In the genomic region with DNA sequence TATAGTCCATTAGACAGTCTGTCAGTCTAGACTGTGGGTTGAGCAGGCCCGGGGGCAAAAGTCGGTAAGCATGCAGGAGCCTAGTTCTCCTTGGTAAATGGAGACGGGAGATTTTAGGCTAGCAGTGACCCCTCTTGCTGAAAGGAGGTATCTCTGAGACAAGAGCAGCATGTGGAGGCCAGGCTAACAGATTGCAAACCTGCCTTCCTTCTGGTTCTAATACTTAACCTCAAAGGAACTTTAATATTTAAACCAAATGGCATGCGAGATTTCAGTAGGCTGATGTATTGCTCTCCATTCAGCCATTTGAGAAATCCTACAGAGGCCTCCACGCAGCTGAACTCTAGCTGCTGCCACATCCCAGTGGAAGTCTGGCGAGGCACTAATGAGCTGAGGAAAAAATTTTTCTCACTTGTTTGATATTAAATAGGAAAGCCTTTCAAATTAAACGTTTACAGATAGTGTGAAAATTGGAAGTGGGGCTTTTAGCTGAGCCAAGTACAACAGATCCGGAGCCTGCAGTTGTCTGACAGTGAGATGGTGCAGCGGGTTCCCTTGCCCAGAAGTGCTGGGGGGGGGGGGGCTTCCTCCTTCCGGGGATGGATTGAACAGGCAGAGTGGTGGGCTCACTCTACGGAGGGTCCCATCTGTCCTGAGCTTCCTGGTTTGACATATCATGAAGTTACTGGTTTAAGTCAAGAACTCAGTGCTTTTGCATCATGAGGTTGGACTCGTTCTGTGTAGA, we compare ENCODE assay signal across 13 mouse cellular contexts.
DNase-seq lines count a peak whose midpoint lies in the region; ATAC-seq lines count a peak whose summit lies in the region.
"Had no signal": no experiment of that assay in that cellular context is flagged by ENCODE, and none has a peak within 500 bp of the region (broad histone marks: within the 10 kb centered on the region; RNA-seq: fewer than 3 reads in every experiment).

No protein-coding gene starts in this region.

- peak; percentile 74; the same call in 1 of the 2 replicates for ATAC-seq in forebrain, embryonic 14.5 days
- ATAC-seq in embryonic facial prominence, embryonic 14.5 days (ENCODE audit: low read depth), result 0 out of 2 replicates have a peak, but pooled peaks have one; percentile 47
- peak; percentile 49 for ATAC-seq in midbrain, embryonic 15.5 days (replicated peaks)

- no peak overlapping the region for H3K4me2 ChIP-seq in forebrain, embryonic 14.5 days (ENCODE audit: low read length)
- no peak overlapping the region for H3K4me2 ChIP-seq in embryonic facial prominence, embryonic 14.5 days (ENCODE audit: low read depth, low read length)
- H3K4me2 ChIP-seq in midbrain, embryonic 15.5 days, result no peak overlapping the region
- H3K4me2 ChIP-seq: heart, embryonic 12.5 days; midbrain, embryonic 12.5 days had no signal

- no peaks in the 10 kb centered on the region for H3K27me3 ChIP-seq in forebrain, embryonic 14.5 days (replicated peaks; ENCODE audit: control insufficient read depth, insufficient read depth, low read length)
- no peaks in the 10 kb centered on the region for H3K27me3 ChIP-seq in forebrain, embryonic 10.5 days (ENCODE audit: poor library complexity, severe bottlenecking)
- H3K27me3 ChIP-seq in embryonic facial prominence, embryonic 14.5 days (replicated peaks; ENCODE audit: control insufficient read depth, insufficient read depth, low read length), result 0 out of 2 replicates have a peak, but pooled peaks cover 6% of the 10 kb centered on the region
- H3K27me3 ChIP-seq in midbrain, embryonic 15.5 days (replicated peaks), result no peaks in the 10 kb centered on the region
- H3K27me3 ChIP-seq: heart, embryonic 12.5 days; midbrain, embryonic 12.5 days had no signal

- no peak overlapping the region for H3K27ac ChIP-seq in forebrain, embryonic 14.5 days (ENCODE audit: low read depth, low read length)
- H3K27ac ChIP-seq in forebrain, embryonic 10.5 days, result no peak overlapping the region
- no peak overlapping the region for H3K27ac ChIP-seq in embryonic facial prominence, embryonic 14.5 days (replicated peaks; ENCODE audit: low read depth, low read length)
- no peak overlapping the region for H3K27ac ChIP-seq in midbrain, embryonic 15.5 days
- H3K27ac ChIP-seq: midbrain, embryonic 12.5 days had no signal

- no peaks in the 10 kb centered on the region for H3K9me3 ChIP-seq in forebrain, embryonic 14.5 days (replicated peaks; ENCODE audit: control insufficient read depth, low read length)
- no peaks in the 10 kb centered on the region for H3K9me3 ChIP-seq in forebrain, embryonic 10.5 days
- H3K9me3 ChIP-seq in embryonic facial prominence, embryonic 14.5 days (ENCODE audit: control insufficient read depth, low read length), result no peaks in the 10 kb centered on the region
- H3K9me3 ChIP-seq in midbrain, embryonic 15.5 days, result no peaks in the 10 kb centered on the region
- H3K9me3 ChIP-seq: heart, embryonic 12.5 days; midbrain, embryonic 12.5 days had no signal

- H3K36me3 ChIP-seq in forebrain, embryonic 14.5 days (ENCODE audit: control insufficient read depth, insufficient read depth, low read length), result no peaks in the 10 kb centered on the region
- no peaks in the 10 kb centered on the region for H3K36me3 ChIP-seq in forebrain, embryonic 10.5 days (replicated peaks)
- no peaks in the 10 kb centered on the region for H3K36me3 ChIP-seq in embryonic facial prominence, embryonic 14.5 days (ENCODE audit: control insufficient read depth, insufficient read depth, low read length)
- no peaks in the 10 kb centered on the region for H3K36me3 ChIP-seq in midbrain, embryonic 15.5 days (replicated peaks)
- H3K36me3 ChIP-seq: heart, embryonic 12.5 days; midbrain, embryonic 12.5 days had no signal

- H3K4me3 ChIP-seq in forebrain, embryonic 14.5 days (ENCODE audit: low read depth, low read length), result no peak overlapping the region
- H3K4me3 ChIP-seq in forebrain, embryonic 10.5 days, result no peak overlapping the region
- no peak overlapping the region for H3K4me3 ChIP-seq in embryonic facial prominence, embryonic 14.5 days (ENCODE audit: low read depth, low read length)
- no peak overlapping the region for H3K4me3 ChIP-seq in midbrain, embryonic 15.5 days
- H3K4me3 ChIP-seq: heart, embryonic 12.5 days; midbrain, embryonic 12.5 days had no signal

- 70% methylated on average over 12 of the region's 12 CpGs for WGBS in forebrain, embryonic 14.5 days
- WGBS in forebrain, embryonic 10.5 days, result 79% methylated on average over 12 of the region's 12 CpGs
- 31% methylated on average over 12 of the region's 12 CpGs for WGBS in embryonic facial prominence, embryonic 14.5 days
- 64% methylated on average over 12 of the region's 12 CpGs for WGBS in midbrain, embryonic 15.5 days

- peak; percentile 63 for DNase-seq in forebrain, embryonic 14.5 days (ENCODE audit: low spot score)
- no peak for DNase-seq in forebrain, embryonic 10.5 days (ENCODE audit: extremely low spot score, low spot score)
- DNase-seq in layer of hippocampus, adult 9-11 months, result peak; percentile 5
- DNase-seq in layer of hippocampus, adult 11-12 months (ENCODE audit: low spot score), result no peak
- peak; percentile 56 for DNase-seq in embryonic facial prominence, embryonic 14.5 days (ENCODE audit: low spot score)
- DNase-seq in cerebellum, postnatal 4 days (ENCODE audit: low spot score in 2 of 2), result no peak
- DNase-seq in cerebellum, postnatal 25 days, result no peak
- DNase-seq: adrenal gland, postnatal 36 days; cerebellum, adult 9-10 months; left cerebral cortex, postnatal 4 days had no signal

- no peaks in the 10 kb centered on the region for H3K4me1 ChIP-seq in forebrain, embryonic 14.5 days (ENCODE audit: control insufficient read depth, insufficient read depth, low read length)
- no peaks in the 10 kb centered on the region for H3K4me1 ChIP-seq in forebrain, embryonic 10.5 days
- 0 out of 2 replicates have a peak, but pooled peaks cover 4% of the 10 kb centered on the region for H3K4me1 ChIP-seq in embryonic facial prominence, embryonic 14.5 days (ENCODE audit: control insufficient read depth, insufficient read depth, low read length)
- no peaks in the 10 kb centered on the region for H3K4me1 ChIP-seq in midbrain, embryonic 15.5 days
- H3K4me1 ChIP-seq: midbrain, embryonic 12.5 days had no signal

- no peak overlapping the region for H3K9ac ChIP-seq in forebrain, embryonic 14.5 days (ENCODE audit: low read length)
- H3K9ac ChIP-seq in embryonic facial prominence, embryonic 14.5 days (ENCODE audit: low read depth, low read length), result no peak overlapping the region
- H3K9ac ChIP-seq in midbrain, embryonic 15.5 days, result no peak overlapping the region
- H3K9ac ChIP-seq: heart, embryonic 12.5 days; midbrain, embryonic 12.5 days had no signal

Comparison
In these comparisons a context has a peak if more than half of its experiments do, and no peak if none do; other contexts are left out.
1. DNase-seq: peak in forebrain, embryonic 14.5 days (single experiment), layer of hippocampus, adult 9-11 months (single experiment) and embryonic facial prominence, embryonic 14.5 days (single experiment); none in forebrain, embryonic 10.5 days (single experiment), layer of hippocampus, adult 11-12 months (single experiment), cerebellum, postnatal 4 days (0 of 2) and cerebellum, postnatal 25 days (0 of 2).
2. Peak in every context shown above with its lines, with median percentiles within 50 percentile points of each other: ATAC-seq.